In the genomic region with DNA sequence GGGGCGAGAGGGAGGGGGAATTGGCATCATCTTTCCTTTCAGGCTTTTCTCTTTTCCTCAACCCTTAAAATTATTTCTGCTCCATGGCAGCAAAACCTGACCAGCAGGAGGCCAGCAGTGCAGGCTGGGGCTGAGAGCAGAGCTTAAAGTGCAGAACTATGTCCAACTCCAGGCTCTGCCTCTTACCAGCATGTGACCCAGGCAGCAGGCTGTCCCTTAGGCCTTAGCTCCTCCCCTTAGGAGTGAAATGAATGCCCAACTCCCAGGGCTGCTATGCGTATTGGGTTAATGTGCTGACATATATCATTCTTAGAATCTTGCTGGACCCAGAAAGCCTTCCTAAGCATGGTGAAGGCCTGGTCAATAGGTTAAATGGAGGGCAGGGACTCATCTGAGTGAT, we compare ENCODE assay signal across 14 mouse cellular contexts.
"Had no signal": no experiment of that assay in that cellular context is flagged by ENCODE, and none has a peak within 500 bp of the region (broad histone marks: within the 10 kb centered on the region; RNA-seq: fewer than 3 reads in every experiment).

No protein-coding gene starts in this region.

- H3K4me1 ChIP-seq: limb, embryonic 10.5 days; liver, embryonic 15.5 days had no signal

- H3K4me2 ChIP-seq: kidney, embryonic 15.5 days; liver, embryonic 11.5 days; liver, embryonic 15.5 days; lung, embryonic 14.5 days; midbrain, embryonic 12.5 days had no signal

- H3K9me3 ChIP-seq: kidney, embryonic 15.5 days; limb, embryonic 10.5 days; liver, embryonic 15.5 days; midbrain, embryonic 12.5 days had no signal

- H3K27me3 ChIP-seq: kidney, embryonic 15.5 days; liver, embryonic 15.5 days; midbrain, embryonic 12.5 days had no signal

- DNase-seq: lung, embryonic 14.5 days; lung, postnatal 10 days; lung, postnatal 4 days; right cerebral cortex, postnatal 4 days; spleen, adult 18-20 months; thymus, adult 18-20 months; thymus, postnatal 14 days had no signal

- H3K9ac ChIP-seq: kidney, embryonic 15.5 days; liver, embryonic 15.5 days; lung, embryonic 14.5 days; midbrain, embryonic 12.5 days had no signal

- ATAC-seq: intestine, postnatal 0 days had no signal

- H3K27ac ChIP-seq: kidney, embryonic 15.5 days; left cerebral cortex, adult 2 months; limb, embryonic 10.5 days; liver, embryonic 15.5 days; midbrain, embryonic 12.5 days had no signal

- H3K36me3 ChIP-seq: kidney, embryonic 15.5 days; limb, embryonic 10.5 days; liver, embryonic 15.5 days; midbrain, embryonic 12.5 days had no signal

- H3K4me3 ChIP-seq: kidney, embryonic 15.5 days; left cerebral cortex, adult 2 months; limb, embryonic 10.5 days; liver, embryonic 15.5 days; midbrain, embryonic 12.5 days had no signal
